Mouse (Mus musculus) cerebellum, adult 2 months (tissue): ENCODE results near the gene Ubtd1.

Source experiments
- CTCF ChIP-seq: fragments of 200-500 bp; IDR thresholded peaks from 2 replicates; pipeline ENCODE4 v1.5.1; 2011; ENCODE audit warnings: low read depth, mild to moderate bottlenecking, control low read depth, low read length, moderate library complexity, borderline replicate concordance; ENCODE audit not compliant: insufficient read depth
- POLR2A ChIP-seq: fragments of 200-500 bp; IDR thresholded peaks from 2 replicates; pipeline ENCODE4 v1.6.1; 2011; ENCODE audit warnings: low read length, control low read depth, borderline replicate concordance; ENCODE audit not compliant: insufficient read depth

DNA sequence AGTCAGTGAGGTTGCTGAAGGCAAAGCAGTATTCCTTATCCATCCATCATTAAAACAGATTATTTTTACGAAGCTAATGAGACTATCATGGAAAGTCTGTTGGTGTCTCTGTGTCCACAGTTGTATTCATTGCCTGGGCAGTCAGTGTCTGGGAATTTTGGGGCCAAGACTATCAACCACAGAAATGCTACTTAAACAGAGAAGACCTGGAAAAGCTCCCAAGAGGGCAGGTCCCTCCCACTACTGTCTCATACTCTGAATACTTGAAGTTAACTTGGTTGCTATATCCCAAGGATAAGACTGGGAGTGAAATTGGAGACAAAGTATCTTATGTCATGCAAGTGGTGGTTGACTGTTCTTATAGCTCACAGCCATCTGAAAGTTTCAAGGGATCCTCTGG, 45.6 kb upstream of the Ubtd1 start:
- no peak for TF ChIP-seq CTCF
- TF ChIP-seq POLR2A: no peak
